Mouse (Mus musculus) adrenal gland, postnatal 4 days (tissue): ENCODE results near the gene Spryd3. TPM values are rescaled to one million over a fixed set of nuclear protein-coding genes. Genes with fewer than 3 reads are reported as not detected.
"Not testable (repeated sequence)": the region's sequence is repeated elsewhere in the genome, so short reads cannot be mapped to it uniquely, and the experiment has no call there.

Experiments
- DNase-seq, 2 experiments: peaks; one replicate each; pipeline ENCODE4 v3.0.0; 2021 to 2022; ENCODE audit warnings: low spot score in 2 of 2, mixed read lengths in 2 of 2
- total RNA-seq, 2 experiments: library from RNA; stranded (reverse); gene quantifications; 2 replicates each; pipeline ENCODE4 v1.2.3; 2021

The Spryd3 gene
- total RNA-seq, 2 experiments from 2014 or later, result 32.5 to 35.9 TPM

DNA sequence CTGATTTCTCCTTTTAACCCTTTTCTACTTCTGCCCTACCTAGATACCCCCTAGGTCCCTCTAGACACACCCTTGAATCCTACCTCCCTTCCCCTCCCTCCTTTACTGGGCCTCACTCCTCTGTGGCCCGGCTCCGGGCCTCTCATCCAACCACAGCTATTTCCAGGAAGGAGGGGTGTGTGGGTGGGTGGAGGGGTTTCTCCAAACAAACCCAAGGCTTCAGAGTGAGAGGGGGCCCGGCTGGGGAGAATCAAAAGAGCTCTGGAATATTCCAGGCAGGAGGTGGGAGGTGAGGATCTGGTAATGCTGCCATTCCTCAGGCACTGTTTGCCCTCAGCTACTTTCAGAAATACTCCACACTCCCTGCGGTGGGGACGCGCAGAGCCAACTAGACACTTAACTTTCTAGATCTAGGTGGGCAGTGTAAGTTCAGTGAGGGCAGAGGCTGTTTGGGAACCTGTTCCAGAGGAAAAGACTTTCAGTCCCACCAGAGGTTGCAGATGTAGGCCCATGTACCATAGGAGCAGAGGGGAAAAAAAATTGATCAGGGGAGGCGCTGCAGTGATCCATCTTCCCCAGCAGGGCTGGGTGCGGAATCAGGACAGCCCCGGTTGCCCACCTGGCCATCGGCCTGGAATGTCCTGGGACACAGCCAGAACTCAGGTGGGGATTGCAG lies 34.9 kb downstream of the Spryd3 start:
- no peak for DNase-seq

DNA sequence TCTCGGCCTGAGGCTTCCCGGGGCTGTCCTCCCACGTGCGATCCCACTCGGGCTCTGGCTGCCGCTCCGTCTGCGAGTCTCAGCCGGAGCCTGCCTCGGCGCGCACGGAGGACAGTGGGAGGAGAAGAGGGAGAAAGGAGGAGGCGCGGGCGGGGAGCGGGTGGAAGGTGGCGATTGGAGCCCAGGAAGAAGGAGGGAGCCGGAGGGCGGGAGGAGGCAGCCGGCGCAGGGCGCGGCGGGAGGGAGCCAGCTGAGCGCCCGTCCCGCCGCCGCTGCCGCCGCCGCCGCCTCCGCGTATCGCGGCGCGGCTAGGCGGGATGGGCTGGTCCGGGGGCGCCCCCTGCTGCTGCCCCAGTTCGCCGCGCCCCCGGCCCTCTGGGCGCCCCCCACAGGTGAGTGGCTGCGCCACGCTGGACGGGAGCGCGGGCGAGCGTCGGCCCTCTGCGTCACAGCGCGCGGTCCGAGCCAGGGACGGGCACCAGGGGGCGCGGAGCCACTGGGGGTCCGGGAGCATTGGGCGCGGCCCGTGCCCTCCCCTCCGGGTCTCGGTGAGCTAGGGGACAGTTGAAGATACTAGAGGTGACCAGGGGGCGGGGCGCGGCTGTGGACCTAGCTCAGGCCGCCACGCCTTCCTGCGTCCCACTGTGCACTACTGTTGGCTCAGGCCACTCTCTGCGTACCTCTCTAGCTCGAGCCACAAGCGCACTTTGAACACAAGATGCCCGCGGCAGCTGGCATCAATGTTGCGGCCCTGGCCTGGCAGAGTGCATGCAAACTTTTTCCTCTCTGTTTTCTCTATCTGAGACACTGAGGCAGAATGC lies 35.7 kb downstream of the Spryd3 start, which contains the start of gene Tns2:
Tns2 (plus strand) TSS at position 253 of the 821 bp plus-strand sequence.
- peak; percentile 65 to 67 for DNase-seq

DNA sequence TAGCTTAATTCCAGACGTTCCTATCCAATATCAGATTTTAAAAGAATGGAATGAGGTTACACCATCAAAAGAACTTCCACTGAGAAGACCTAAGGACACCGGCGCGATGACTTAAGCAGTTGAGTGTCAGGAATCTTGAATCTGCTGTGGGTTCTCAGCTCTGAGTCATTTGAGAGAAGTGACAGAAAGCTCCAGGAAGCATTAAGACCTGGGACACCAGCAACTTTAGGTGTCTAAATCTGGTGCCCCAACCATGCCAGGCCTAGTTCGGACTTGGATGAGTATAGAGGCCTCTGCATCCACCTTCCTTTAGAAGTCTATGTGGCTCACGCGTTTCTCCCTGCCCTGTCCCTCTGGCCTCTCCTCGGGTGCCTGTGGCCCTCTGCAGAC lies 36.3 kb downstream of the Spryd3 start:
- no peak for DNase-seq

DNA sequence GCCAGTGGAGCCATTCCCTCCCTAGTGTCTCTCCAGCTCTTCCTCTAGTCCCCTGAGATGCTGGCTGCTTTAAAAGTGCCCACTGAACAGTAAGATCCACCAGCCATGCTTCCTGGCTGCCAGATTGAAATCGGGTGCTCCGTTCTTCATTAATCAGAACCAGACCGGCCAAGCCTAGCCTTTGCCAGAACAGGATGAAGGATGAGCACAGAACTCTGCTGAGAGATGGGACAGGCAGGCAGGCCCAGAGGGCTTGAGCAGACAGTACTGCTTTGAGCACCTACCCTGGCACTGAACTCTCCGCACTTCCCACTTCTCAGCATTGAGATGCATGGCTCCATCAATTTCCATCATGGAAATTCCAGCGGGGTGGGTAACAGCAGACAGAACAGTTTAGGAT lies 36.8 kb downstream of the Spryd3 start:
- no peak for DNase-seq

DNA sequence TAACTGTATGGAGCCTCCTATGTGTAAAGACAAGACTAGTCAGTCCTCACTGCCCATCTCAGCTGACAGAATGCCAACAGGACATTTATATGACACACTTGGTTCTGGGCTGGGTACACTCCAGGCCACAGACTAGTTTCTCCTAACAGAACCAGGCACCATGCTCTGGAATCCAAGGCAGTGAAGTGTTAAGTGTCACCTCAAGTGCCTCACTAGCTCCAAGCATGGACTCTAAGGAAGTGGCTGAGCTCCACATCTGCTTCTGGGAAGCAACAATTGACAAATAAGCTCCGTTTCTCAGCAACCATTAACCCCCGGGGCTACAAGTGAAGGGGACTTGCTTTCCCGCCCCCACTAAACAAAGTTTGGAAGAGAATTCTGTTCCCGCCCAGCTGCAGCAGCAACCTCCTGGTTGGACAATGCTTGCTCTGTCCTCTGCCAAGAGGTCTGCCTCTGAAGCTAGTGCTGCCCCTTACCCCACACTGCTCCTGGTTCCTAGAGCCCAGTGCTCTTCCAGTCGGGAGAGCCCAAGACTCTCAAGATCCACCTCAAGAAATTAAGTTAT lies 38.0 kb downstream of the Spryd3 start:
- no peak for DNase-seq

- no peak for DNase-seq
Measured at GRCm38 (mm10) chr15:102097147-102097915, 38.7 kb downstream of the Spryd3 start.

DNA sequence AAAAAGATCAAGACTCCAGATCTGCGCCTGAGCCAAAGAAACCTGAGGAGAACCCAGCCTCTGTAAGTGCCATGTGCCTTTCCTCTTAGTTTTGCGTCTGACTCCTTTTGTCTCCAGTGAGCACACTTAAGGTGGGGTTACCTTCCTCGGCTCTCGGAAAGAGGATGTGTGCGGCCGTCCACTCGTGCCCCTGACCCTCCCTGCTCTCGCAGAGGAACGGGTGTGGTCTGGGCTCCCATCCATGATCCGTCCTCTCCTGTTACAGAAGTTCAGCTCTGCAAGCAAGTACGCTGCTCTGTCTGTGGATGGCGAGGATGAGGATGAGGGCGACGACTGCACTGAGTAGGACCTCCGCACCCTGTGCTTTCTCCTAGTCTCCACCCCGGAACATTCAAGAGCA lies 41.0 kb downstream of the Spryd3 start:
- DNase-seq, result no peak

GRCm38 (mm10) chr15:102094157-102094556 lies 41.9 kb downstream of the Spryd3 start:
- DNase-seq, result no peak

- no peak for DNase-seq
Measured at GRCm38 (mm10) chr15:102092222-102092621, 43.8 kb downstream of the Spryd3 start.

DNA sequence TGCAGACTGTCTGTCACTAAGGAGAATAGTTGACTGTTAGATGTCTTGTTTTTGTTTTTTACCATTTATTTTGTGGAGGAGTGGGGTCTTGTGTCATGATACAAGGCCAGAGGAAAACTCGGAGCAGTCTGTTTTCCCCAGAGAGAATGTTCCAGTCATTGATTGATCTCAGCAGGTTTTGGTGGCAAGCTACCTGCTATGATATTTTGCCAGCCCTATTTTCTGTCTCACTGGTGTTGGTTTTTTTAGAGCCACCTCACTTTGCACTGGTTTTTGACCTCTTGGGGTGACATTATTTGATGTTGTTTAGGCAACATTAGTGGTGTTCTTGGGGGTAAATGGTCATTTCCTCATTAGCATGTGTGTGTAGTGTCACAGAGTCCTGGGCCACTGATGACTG lies 44.3 kb downstream of the Spryd3 start:
- no peak for DNase-seq

- no peak for DNase-seq
Measured at GRCm38 (mm10) chr15:102091063-102091679, 44.9 kb downstream of the Spryd3 start.

DNA sequence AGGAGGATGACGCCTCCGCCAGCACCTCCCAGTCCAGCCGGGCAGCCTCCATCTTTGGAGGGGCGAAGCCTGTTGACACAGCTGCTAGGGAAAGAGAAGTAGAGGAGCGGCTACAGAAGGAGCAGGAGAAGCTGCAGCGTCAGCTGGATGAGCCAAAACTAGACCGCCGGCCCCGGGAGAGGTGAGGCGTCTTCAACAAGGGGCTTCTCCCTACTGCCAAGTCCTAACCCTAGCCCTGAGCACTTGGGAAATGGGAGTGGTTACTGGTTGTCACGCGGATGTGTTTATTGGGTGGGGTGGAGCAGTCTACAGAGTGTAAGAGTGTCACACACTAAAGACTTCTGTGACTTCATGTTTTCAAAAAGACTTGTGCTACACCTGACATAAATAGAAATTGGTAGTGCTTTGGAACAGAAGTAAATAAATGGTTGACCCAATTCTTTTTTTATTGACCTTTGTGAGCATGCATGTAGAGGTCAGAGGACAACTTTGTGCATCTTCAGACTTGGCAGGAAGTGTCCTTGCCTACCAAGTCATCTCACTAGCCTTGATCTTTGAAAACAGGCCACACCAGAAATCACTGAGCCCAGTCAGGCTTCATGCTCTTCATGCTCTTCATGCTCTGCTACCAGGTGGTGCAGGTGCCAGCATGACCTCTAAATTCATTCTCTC lies 46.0 kb downstream of the Spryd3 start:
- no peak for DNase-seq

- DNase-seq, result no peak
Measured at GRCm38 (mm10) chr15:102083028-102083427, 53.0 kb downstream of the Spryd3 start.

GRCm38 (mm10) chr15:102082148-102082547 lies 53.9 kb downstream of the Spryd3 start:
- no peak for DNase-seq

DNA sequence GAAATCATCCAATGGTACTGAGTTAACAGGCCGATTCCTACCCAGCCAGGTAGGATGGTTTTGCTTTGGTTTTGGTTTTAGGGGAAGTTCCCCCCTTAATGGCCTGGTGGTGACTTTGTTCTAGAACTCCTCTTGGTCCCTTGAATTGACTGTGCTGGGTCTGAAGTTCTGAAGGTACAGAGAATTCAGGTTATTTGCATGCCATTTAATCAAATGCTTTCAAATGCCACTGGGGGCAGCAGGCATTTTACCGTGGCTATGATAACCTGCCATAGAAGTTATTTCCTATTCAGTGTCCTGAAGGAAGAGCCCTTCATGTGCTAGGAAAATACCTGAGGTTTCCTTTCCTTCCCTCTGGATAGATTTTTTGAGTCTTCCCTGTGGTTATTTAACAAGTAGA lies 55.6 kb downstream of the Spryd3 start:
- no peak for DNase-seq

GRCm38 (mm10) chr15:102079924-102080323 lies 56.1 kb downstream of the Spryd3 start:
- DNase-seq, result not testable (repeated sequence)

GRCm38 (mm10) chr15:102079221-102079620 lies 56.8 kb downstream of the Spryd3 start:
- DNase-seq, result no peak

- no peak for DNase-seq
Measured at GRCm38 (mm10) chr15:102077111-102077677, 58.8 kb downstream of the Spryd3 start.

- no peak for DNase-seq
Measured at GRCm38 (mm10) chr15:102074876-102075585, 61.0 kb downstream of the Spryd3 start.
